Mouse (Mus musculus) gonadal fat pad, adult 2 months (tissue): ENCODE results near the gene Pcyt1b. TPM values are rescaled to one million over a fixed set of nuclear protein-coding genes. Genes with fewer than 3 reads are reported as not detected.

ENCODE experiments used
- DNase-seq: peaks from one replicate; pipeline ENCODE4 v3.0.0-alpha.2; 2012; ENCODE audit warnings: low read depth
- polyA plus RNA-seq: library from polyadenylated mRNA; depleted of rRNA; stranded (reverse); fragments of >200 nt; gene quantifications from 2 replicates; pipeline ENCODE4 v1.2.3, GENCODE M21; 2012; rRNA removed

Gene Pcyt1b
- 0.75 and 1.2 TPM in 2 replicates for polyA plus RNA-seq

DNA sequence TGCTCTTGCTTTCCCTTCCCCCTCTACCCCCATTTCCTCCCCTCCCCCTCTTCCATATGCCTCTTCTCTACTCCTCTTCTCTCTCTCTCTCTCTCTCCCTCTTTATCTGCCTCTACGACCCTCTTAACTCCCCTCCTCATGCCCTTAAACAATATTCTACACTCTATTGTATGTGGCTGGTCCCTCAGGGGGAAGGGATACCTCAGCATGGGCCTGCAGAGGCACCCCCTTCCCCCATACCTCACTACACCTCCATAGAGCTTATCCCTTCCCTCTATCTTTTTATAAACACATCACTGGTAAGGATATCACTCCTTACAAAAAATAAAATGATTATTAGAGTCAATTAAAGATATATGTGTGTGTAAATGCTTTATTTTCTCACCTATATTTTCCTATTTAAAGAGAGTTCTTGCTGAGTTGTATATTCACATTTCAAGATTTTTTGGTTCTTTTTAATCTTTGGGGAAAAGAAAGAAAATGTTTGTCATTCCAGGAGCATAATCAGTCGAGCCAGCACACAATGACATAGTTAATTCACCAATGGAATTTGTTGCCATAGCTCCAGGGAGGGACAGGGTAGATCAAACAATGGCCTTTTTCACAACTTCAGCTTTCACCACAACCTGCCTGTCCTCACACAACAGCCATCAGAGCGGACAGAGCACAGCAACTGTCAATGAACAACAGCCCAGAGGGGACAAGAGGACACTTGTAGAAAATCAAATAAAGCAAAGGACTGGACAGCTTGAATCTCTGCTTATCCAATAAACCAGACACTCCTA lies at the start of gene Pcyt1b:
Gene Pcyt1b (plus strand): TSS at position 646 of the 785 bp plus-strand sequence.
- DNase-seq = no peak

DNA sequence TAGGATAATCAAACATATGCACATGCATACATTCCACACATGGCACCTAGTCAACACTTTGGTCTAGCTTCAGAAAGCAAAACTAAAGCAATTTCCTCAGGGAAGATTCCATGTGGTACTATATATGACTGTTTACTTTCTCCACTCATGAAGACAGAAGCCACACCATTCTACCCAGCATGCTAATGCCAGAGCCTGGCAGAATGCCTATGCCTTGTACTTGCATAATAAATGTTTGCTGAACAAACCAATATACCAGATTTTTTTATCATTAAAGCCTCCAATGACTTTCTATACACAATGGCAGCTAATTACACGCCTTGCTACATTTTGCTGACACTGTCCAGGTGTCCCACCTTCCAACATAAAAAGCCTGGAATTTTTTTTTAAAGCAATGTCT lies 24.4 kb upstream of the Pcyt1b start:
- no peak for DNase-seq

DNA sequence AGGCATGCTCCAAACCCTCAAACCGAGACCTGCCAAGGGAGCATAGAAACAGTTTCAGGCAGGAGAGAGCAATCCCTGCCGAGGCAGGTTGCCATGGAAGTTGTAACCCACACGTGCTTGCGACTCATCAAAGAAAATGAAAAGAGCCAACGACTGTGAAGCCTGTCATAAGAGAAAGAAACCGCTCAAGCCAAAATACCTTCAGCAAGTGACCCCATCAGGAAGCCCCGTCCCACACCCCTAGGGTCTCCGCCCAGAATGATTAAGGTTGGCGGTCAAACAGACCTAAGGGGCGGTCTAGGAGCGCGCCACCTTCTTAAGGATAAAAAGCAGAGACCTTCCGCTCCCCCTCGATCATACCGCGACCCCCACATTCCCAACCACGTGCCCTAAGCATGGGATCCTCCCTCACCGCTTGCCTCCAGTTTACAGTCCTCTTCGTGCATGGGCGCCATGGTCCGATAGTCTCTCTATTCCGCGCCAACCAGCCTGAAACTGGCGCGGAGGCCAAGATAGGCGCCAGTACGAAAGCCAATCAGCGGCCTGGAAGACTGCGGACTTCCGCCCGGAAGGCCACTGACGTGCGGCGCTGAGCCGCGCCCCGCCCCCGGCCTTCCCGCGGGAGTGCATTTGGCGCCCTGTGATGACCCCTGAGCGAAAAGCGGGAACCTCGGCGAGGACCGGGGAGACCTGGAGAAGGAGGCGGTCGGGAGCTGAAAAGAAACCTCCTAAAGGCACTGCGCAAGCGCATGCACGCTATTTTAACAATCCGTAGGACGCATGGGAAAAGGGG lies 22.8 kb upstream of the Pcyt1b start, which contains the start of gene Pola1:
Gene Pola1 (minus strand): TSS at position 499 of the 793 bp plus-strand sequence.
- DNase-seq = no peak

GRCm38 (mm10) chrX:93634861-93635375 lies 19.7 kb upstream of the Pcyt1b start:
- DNase-seq = no peak

DNA sequence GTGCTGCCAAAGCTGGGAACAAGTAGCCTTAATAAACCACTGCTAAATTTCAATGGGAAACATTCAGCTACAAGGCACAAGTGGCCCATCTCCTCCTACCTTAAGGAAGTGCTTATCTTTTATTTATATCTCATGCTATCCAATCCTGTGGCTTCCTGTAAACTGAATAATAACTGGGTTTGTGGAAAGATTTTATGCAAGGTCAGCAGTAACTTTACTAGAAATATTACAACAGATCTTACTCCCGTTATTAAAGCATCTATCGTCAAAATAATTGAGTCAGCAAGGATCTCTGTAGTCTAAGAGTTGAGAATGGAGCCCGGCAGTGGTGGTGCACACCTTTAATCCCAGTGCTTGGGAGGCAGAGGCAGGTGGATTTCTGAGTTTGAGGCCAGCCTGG lies 11.1 kb upstream of the Pcyt1b start:
- no peak for DNase-seq

- DNase-seq = no peak
These were observed 10.6 kb upstream of the Pcyt1b start for GRCm38 (mm10) chrX:93644022-93644421.

DNA sequence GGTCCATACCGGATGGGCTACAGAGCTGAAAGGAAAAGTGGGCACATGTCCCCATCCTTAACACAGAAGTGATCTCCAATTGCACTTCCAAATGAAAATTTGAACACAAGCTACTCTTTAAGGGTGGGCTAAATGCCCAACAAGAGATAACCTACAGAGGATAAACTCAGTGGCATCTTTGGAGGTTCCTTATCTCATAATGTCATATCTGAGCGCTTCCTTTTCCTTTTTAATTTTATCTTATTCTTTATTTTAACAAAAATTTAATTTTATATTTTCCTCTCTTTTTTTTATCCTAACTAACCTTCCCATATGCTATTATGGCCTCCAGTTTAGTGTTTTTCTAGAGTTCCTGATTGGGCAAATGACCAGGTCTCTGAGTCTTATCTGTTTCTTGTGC lies 3.9 kb upstream of the Pcyt1b start:
- DNase-seq = no peak

- no peak for DNase-seq
These were observed 490 bp downstream of the Pcyt1b start for GRCm38 (mm10) chrX:93655153-93655552.

GRCm38 (mm10) chrX:93663919-93664586 lies 9.4 kb downstream of the Pcyt1b start:
- DNase-seq = no peak

GRCm38 (mm10) chrX:93664787-93665186 lies 10.1 kb downstream of the Pcyt1b start:
- no peak for DNase-seq

DNA sequence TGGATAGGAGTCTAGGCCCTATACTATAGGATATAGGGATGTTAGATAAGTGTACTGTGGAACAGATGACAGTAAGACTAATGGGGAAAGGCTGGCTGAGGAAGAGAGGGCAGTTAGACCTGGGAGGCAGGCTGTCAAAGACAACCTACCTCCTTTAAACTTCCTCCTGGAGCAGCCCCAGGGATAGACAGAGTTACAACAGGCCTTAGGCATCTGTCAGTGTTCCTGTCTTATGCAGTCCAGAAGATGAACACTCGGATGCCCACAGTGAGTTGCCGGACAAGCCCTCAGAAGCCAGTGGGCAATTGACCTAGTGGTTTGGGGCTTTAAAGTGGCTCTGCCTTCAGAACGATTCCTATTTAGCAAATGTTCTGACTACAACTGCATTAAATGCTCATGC lies 19.8 kb downstream of the Pcyt1b start:
- no peak for DNase-seq

GRCm38 (mm10) chrX:93674836-93675795 lies 20.5 kb downstream of the Pcyt1b start:
- DNase-seq = no peak

- no peak for DNase-seq
These were observed 21.6 kb downstream of the Pcyt1b start for GRCm38 (mm10) chrX:93676228-93676627.

DNA sequence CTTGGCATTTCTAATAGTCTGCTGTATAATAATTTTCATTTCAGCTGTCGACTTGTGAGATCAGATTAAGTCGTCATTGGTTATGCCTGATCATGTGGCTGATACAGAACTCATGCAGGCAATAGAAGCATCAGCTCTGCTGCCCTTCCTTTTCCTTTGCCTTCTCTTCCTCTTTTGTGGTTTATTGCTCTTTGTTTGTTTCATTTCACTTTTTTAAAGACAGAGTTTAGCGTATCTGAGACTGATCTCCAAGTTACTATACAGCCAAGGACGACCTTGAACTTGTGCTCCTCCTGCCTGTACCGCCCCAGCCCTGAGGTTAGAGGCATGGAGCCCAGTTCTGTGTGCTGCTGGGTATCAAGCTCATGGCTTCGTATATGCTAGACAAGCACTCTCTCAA lies 34.6 kb downstream of the Pcyt1b start:
- DNase-seq = no peak

- DNase-seq = no peak
These were observed 36.0 kb downstream of the Pcyt1b start for GRCm38 (mm10) chrX:93690672-93691071.

GRCm38 (mm10) chrX:93697596-93697995 lies 42.9 kb downstream of the Pcyt1b start:
- DNase-seq = no peak

DNA sequence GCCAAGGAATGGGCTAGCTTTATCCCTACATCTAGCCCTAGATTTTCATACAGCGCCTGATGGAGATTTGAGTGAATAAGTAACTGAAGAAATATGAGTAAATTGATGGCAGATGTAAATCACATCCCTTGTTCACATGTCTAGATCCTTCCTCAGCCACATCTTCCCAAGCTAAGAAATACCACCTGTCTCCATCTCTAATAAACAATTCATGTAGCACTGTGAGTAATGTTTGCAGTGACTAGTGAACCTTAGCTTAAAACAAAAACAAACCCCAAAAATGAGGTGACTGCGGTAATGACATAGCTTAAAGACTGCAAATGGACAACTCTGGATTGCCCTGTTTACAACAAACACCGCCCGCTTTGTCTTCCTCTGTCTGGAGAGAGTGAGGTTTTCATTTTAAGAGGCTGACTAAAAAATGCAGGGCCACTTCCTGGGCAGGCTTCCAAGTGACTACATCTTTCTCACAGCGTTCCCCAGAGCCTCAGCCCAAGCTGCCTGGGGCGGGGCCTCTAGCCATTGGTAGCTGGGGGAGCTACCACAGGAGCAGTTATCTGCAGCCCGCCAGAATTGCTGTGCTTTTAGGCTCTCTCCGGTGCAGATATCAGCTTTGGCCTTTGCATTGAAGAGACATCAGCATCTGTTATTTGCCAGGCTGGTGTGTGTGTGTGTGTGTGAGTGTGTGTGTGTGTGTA lies 46.0 kb downstream of the Pcyt1b start:
- no peak for DNase-seq

GRCm38 (mm10) chrX:93712566-93712965 lies 57.9 kb downstream of the Pcyt1b start:
- no peak for DNase-seq

DNA sequence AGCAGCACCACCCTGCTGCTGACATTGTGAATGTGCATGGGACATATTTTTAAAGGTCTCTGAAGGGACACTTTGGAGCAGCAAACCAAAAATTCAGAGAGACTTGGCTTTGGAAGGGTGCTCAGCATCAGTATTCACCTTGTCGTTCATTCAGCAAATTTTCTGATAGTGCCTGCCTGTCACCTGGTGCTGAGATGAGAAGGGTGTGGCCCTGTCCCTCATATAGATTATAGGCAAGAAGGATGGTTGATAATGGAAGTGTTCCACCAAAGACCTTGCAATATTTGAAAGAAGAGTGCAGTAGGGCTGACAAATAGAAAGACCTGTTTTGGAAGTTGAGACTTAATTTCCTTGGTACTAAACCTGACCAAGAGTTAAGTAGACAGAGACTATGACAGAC lies 74.9 kb downstream of the Pcyt1b start:
- DNase-seq = no peak

DNA sequence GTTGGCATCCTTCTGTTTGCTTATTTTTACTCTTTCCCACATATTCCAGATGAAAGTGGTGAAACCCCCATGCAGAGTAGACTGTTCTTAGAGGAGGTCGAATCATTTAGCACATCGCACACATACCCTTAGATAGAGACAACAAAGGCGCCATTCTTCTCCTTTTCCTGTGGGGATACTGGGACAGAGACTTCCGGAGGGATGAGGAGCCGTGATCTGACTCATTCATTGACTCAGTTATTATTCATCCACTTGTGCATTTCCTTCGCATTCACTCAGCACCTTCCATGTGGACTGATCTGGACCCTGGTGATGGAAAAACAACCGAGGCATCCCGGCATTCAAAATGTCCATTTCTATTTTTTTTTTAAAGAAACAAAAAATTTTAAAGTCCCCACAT lies 76.2 kb downstream of the Pcyt1b start:
- no peak for DNase-seq
